Mouse (Mus musculus): ENCODE results near the gene Uimc1.

Uimc1 gene

GRCm38 (mm10) chr13:55040016-55040415, 60.1 kb downstream of the Uimc1 start:
- no peak for DNase-seq (ENCODE audit: low read depth, low spot score)

GRCm38 (mm10) chr13:55024215-55024614, 75.9 kb downstream of the Uimc1 start:
- DNase-seq (ENCODE audit: low read depth, low spot score) = no peak

- no peak for DNase-seq (ENCODE audit: low read depth, low spot score)
Observed at GRCm38 (mm10) chr13:55022715-55023114, 77.4 kb downstream of the Uimc1 start.

- no peak for DNase-seq (ENCODE audit: low read depth, low spot score)
Observed at GRCm38 (mm10) chr13:55022256-55022655, 77.8 kb downstream of the Uimc1 start.

GRCm38 (mm10) chr13:55021194-55021779, 78.8 kb downstream of the Uimc1 start, which contains the start of gene Hk3:
Hk3 (minus strand) TSS chr13:55021385.
- no peak for DNase-seq (ENCODE audit: low read depth, low spot score)

GRCm38 (mm10) chr13:55020051-55020450, 80.0 kb downstream of the Uimc1 start:
- no peak for DNase-seq (ENCODE audit: low read depth, low spot score)

- DNase-seq (ENCODE audit: low read depth, low spot score) = no peak
Observed at GRCm38 (mm10) chr13:55019181-55019580, 80.9 kb downstream of the Uimc1 start.

GRCm38 (mm10) chr13:55018700-55019099, 81.4 kb downstream of the Uimc1 start:
- DNase-seq (ENCODE audit: low read depth, low spot score) = no peak

GRCm38 (mm10) chr13:55017898-55018599, 82.1 kb downstream of the Uimc1 start:
- DNase-seq (ENCODE audit: low read depth, low spot score) = no peak

- DNase-seq (ENCODE audit: low read depth, low spot score) = no peak
Observed at GRCm38 (mm10) chr13:55017154-55017897, 82.8 kb downstream of the Uimc1 start.

- DNase-seq (ENCODE audit: low read depth, low spot score) = no peak
Observed at GRCm38 (mm10) chr13:55014451-55014850, 85.6 kb downstream of the Uimc1 start.

- no peak for DNase-seq (ENCODE audit: low read depth, low spot score)
Observed at GRCm38 (mm10) chr13:55013702-55014344, 86.3 kb downstream of the Uimc1 start.

- DNase-seq (ENCODE audit: low read depth, low spot score) = no peak
Observed at GRCm38 (mm10) chr13:55011981-55012478, 88.1 kb downstream of the Uimc1 start.

- DNase-seq (ENCODE audit: low read depth, low spot score) = no peak
Observed at GRCm38 (mm10) chr13:55011103-55011502, 89.0 kb downstream of the Uimc1 start.

- no peak for DNase-seq (ENCODE audit: low read depth, low spot score)
Observed at GRCm38 (mm10) chr13:55008589-55008988, 91.5 kb downstream of the Uimc1 start.

- DNase-seq (ENCODE audit: low read depth, low spot score) = no peak
Observed at GRCm38 (mm10) chr13:55006415-55006742, 93.7 kb downstream of the Uimc1 start.

GRCm38 (mm10) chr13:55005691-55006414, 94.2 kb downstream of the Uimc1 start:
- no peak for DNase-seq (ENCODE audit: low read depth, low spot score)

GRCm38 (mm10) chr13:55004646-55005045, 95.5 kb downstream of the Uimc1 start:
- no peak for DNase-seq (ENCODE audit: low read depth, low spot score)

GRCm38 (mm10) chr13:55002090-55002489, 98.0 kb downstream of the Uimc1 start:
- DNase-seq (ENCODE audit: low read depth, low spot score) = no peak

GRCm38 (mm10) chr13:55000433-55000832, 99.7 kb downstream of the Uimc1 start:
- DNase-seq (ENCODE audit: low read depth, low spot score) = no peak

- no peak for DNase-seq (ENCODE audit: low read depth, low spot score)
Observed at GRCm38 (mm10) chr13:54997568-54997967, 102.5 kb downstream of the Uimc1 start.

All from c-Kit-negative CD71-positive TER-119-positive erythroid progenitor cells, embryonic 14.5 days (primary cell).